Mouse (Mus musculus) thymus, postnatal 36 days (tissue): ENCODE results near the gene Pde11a.
A peak's percentile ranks its signal among the peaks of the same experiment; 100 is the strongest.

Experiments
- DNase-seq, 2 experiments: peaks; one replicate each; pipeline ENCODE4 v3.0.0; 2022; ENCODE audit warnings: mixed read lengths in 2 of 2

Pde11a gene

DNA sequence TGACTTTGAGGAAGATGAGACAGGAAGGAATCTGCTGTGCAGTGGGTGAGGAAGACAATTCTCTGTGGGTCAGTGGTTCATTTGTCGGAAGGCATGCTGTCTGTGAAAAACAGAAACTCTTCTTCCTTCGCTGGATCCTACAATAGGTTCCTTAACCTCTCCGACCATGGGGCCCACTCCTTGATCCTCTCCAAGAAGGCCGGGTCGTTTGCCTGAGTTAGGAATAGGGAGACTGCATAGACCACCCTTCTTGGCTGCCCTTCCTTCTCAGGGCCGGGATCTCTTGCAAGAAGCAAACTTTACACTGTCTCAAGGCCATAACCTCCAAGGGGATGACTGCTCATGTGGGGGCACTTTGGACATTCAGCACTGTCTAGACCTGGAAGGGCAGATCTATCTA, 19.3 kb downstream of the Pde11a start:
- DNase-seq, result no peak

DNA sequence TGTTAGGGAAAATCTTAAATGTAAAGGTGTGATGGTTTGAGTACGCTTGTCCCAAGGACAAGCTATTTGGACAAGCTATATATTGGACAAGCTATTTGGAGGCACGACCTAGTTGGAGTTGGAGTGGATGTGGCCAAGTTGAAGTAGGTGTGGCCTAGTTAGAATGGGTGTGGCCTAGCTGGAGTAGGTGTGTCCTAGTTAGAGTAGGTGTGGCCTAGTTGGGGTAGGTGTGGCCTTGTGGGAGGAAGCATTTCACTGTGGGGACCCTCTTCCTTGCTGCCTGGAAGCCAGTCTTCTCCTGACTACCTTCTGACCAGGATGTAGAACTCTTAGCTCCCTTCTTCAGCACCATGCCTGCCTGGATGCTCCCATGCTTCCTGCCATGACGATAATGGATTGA, 50.9 kb downstream of the Pde11a start:
- DNase-seq, result no peak

DNA sequence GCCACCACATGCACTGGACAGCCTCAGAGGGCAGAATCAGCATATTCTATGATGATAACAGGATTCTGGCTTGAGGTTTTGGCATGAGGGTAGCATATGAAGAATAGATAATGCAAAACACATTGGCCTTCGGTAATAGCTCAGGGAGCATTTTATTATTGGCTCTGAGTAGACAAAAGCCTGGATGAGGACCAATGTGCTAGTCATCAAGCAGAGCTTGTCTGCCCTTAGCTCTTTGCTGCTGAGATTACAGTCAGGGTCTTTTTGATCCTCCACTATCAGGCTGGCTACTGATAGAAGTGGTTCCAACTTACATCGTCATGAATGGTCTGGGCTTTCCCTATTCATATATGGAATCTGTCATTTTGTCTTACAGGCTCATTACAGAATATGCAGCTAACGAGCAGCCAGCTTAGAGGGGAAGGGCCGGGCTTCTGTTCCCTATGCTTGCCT, 52.3 kb downstream of the Pde11a start:
- DNase-seq, result no peak

DNA sequence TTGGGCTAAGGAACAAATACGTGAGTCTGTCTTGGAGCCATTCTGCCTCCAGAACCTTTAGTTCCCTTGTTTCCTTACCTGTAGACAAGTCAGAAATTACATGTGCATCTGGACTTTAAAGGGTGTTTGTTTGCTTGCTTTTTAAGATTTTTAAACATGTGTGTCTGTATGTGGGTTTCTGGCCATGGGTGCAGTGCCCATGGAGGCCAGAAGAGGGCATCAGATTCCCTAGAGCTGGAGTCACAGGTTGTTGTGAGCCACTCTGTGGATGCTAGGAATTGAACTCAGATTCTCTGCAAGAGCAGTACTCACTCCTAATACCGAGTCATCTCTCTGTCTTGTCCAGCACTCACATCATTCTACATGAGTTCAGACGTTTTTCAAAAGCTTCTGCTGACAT, 53.4 kb downstream of the Pde11a start:
- DNase-seq, result no peak

DNA sequence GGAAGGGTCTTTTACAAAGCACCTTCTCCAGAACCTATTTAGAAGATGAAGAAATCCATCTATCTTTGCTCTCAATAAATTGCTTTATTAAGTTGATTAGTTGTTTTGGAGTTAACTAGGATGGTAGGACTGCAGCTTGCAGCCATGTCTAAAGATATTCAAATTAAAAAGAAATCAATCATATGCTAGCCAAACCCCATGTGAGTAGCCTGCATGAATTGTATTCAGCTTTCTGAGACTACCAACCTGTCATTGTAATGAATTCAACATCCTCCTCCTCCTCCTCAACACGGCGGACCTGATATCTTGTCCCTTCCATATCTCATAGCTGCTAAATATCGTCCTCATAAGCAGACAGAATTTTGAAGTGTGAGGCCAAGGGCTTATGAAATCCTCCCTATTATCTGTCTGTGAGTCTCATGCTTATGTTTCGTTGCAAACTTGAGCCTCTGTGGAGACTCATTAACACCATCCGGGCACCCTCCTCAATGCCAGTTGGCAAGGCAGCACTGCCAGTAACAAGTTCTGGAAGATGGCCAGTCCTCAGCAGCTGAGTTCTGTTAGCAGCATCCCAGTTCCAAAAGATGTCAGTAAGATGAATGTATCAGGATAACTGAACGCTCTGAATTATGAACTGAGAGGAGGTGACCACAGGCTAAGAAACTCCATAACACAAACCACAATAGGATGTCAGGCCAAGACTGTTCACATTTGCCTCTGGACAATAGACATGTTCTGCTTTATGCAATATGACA, 55.0 kb downstream of the Pde11a start:
- DNase-seq, result no peak

DNA sequence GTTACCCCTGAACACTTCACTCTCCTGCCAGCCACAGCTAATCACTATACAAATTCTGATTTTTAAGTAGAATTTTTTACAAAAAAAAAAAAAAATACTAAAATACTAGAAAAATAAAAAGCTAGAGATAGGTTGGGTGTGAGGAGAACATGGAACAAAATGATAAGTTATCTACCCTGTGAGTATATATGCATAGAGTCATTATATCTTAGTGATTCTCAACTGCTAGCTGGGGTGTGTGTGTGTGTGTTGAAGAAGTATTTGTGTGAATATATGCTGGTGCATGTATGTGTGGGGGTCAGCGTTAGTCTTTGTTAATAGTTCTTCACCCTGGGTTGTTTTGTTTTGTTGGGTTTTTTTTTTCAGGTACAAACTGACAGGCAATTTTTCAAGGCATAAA, 69.1 kb downstream of the Pde11a start:
- DNase-seq, result no peak

DNA sequence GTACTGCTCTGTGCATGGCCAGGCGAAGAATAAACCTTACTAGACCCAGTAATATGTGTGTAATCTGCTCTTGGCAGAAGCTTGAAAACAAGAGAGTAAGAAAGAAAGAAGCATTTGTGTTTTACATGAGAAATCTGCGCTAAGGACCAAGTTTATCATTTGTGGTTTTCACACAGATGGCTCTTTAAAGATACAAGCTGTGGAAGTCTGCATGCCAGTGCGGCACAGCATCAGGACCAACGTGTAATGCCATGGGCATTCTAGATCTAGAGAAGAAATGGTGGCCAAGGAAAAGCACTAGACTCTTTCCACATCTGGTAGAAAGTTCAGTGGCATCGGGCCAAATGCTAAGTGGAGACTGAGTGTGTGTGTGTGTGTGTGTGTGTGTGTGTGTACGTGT, 71.2 kb downstream of the Pde11a start:
- DNase-seq, result no peak

DNA sequence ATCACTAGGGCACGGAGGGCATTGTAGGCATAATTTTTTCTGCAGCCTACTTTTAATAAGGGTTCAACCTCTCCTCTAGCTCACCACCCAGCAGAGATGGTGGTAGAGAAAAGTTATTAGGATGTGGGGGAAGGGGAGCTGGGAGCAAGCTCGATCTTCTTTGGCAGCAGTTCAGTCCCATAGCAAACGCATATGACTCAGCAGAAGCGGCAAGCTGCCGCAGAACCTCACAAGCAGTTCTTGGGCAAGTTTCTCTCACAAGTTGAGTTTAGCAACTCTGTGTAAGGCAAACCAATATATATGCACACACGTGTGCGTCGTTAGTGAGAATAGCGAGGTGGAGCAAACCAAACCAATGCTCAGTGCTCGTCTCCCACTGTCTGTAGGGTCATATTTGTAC, 72.0 kb downstream of the Pde11a start:
- no peak for DNase-seq

DNA sequence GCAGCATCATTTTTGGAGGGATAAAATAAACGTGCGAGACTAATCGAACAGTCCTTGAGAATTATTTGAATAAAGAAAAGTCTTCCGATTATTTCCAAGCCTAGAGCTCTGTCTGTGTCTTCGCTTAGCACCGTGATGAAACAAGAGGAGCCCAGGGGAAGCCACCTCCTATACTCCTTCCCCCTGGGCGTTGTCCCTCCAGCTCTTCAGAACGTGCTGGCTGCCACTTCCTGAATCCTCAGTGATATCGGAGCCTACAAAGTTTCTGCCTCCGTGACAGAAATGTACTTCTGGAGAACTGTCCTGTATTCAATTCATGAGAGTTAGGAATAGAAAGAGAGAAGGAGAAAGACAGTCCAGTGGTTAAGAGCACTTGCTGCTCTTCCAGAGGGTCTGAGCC, 74.3 kb downstream of the Pde11a start:
- DNase-seq, result no peak

DNA sequence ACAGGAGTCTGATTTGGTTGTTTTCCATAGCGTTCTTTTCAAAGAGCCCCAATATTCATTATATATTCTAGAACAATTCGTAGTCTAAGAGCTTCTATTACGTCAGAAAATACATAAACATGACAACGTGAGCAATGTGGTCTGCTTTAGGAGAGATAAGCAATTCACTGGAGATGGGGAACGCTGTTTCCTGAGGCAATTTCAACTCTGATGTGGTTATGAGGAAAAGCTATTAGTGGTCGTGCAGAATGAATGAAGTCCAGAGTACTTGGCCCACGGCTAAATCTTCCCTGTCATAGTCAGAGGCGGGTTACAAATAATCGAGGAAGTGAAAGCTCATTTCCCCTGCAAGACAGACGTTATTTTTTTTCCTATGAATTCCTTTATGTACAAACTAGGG, 75.9 kb downstream of the Pde11a start:
- no peak for DNase-seq

DNA sequence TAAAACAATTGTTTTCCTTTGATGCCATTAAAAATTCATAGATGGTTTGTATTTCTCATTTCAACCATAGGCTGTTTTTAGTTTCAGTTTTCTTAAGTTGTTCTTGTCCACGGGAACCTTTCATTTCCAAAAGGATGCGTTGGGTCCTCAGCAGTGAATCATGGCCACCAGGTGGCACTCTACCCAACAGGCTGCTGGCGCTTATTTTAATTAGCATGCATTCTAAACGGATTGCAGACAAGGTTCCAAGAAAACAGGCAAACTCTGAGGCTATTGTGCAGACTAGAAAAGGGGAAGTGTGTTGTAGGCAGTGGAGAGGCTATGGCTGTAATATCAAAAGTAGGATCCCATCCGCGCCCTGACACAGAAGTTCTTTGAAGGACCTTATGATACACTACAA, 83.7 kb downstream of the Pde11a start:
- DNase-seq, result peak; percentile 36 to 48

DNA sequence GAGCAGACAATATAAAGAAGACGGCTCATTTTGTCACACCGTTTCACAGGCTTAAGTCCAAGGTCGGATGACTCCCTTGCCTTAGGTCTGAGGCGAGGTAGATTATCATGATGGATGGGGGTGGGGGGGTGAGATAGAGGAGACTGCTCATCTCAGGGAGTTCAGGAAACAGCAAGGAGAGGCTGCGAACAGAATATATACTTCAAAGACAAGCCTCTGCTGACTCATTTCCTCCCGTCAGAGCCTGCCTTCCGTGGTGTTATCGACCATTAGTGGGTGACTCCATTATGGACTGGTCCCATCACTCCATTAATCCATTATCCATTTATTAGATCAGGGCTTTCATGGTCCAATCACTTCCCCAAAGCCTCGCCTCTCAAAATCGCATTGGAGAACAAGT, 87.2 kb downstream of the Pde11a start:
- DNase-seq, result no peak

DNA sequence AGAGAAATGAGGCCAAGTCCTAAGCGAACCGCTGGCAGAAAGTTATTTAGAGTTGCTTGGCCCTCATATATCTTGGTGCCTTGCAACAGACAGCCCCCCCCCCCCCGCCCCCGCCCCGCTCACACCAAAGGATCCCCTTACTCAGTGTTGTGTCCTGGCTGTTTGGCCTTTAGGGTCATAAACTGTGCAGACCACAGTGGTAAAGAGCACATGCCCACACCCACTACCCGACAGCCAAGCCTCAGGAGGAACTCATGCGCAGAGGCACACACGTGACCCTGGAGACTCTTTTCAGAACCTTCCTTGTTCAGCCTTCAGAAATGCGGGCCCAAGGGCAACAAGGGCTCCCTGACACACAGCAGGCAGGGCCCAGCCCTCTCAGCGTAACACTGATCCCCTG, 90.3 kb downstream of the Pde11a start:
- DNase-seq, result no peak

DNA sequence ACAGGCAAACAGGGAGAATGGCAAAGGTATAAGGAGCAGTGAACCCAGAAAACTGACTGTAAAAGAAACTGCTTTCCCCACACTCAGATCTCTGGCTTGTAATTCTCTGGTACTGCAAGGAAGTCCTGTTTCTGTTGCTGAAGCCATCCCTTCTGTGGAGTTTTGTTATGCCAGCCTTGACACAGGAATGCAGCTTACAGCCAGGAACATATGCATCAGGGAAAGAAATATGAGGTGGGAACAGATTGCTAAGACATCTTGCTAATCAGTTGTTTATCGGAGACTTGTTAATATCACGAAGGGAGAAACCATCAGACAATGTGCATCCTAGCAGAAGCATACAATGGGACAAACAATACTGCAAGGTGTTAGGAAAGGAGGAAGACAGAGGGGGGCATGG, 99.4 kb downstream of the Pde11a start:
- no peak for DNase-seq

DNA sequence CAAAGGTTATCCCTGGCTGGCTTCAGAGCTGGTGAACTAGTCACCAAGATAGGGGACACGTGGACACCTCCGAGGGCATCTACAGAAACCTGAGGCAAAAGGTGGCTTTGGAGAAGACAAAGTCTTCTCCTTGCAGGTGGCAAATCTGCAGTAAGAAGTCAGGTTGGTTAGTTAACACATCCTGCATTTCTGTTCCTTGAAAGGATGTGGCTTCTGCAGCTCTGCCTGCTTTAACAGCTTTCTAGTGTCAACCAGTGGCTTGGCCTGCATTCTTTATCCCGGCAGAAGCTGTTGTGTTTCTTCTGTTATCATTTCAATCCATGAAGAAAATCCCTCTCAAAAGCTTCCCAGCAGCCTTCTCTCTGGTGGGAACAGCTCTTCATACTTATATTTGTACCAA, 100.1 kb downstream of the Pde11a start:
- DNase-seq, result no peak

DNA sequence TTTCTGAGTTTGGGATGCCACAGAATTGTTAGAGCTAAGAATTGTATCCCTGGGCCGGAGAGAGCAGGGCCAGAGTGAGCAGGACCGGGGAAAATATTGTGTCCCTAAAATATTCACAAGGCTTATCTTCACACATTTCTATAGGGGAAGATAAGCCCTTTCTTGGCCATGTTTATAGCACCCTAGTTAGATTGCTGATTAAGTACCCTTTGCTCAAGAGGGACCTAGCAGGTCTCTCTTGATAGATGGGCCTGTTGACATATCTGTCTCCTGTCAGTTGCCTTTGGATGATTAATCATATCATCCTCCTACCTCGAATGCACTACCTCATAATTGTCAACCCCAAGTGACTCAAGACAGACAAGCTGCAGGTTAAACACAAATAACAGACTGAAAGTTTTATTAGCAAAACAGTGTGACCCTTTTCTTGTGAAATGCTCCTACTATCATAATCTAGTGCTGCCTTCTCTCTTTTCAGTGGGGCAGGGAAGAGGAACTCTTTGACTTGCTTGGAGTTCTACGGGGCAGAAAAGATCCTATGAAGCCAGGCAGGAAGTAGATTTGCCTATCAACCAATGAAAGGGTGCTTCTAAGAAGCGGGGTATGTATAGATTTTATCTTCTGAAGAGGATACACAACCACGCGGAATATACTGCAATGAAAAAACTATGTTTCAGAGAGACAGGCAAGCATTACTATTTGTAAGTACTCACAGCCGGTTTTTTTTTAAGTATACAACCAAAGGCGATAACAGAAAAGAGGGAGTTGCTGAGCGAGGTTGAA, 100.7 kb downstream of the Pde11a start:
- no peak for DNase-seq

DNA sequence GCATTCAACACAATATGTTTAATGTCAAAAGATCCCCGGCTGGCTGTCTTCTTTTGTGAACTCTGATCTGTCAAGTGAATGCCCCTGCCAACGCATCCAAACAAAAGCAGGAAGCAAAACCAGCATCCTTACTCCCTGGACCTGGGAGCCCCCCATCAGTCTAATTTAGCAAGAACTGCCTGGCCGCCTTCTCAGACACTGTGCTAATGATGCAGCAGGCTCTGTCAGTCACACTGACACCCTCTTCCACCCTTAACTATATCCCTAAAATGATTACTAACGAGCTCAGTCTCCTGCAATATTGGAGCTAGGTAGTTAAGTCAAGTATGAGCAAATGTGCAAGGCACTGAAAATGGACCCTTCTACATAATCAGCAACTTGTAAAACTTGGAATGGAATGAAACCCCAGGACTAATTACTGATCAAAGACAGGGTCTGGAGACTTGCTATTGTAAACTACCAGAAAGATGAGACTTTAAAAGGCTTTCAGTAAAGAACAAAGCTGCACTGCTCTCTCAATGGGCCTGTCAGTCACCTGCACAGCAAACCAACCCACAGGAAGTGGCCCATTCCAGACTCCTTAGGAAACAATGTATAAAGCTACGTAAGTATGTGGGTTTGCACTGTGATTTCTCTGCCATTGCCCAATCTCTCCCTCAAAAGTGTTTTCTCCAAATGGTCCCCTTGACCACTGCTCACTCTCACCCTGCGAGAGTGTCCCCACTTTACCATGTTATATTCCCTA, 118.0 kb downstream of the Pde11a start:
- DNase-seq, result no peak

DNA sequence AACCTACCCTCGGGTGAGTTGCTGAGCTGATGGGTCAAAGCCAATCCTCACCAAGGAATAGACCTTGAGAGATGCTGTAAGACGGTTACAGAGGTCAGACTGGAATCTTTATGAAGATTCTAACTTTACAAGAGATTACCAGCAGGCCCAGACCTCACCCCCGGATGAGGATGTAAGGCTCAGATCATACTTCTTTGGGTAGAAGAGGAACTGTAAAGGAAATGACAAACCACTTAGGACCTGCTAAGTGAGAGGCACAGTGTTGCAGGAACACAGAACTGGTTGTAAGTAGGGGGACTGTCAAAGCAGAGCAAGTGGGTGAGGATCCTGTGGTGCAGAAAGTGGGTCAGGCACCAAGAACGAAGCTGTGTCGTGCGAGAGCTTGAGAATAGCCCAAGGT, 119.0 kb downstream of the Pde11a start:
- peak; percentile 19 to 39 for DNase-seq

DNA sequence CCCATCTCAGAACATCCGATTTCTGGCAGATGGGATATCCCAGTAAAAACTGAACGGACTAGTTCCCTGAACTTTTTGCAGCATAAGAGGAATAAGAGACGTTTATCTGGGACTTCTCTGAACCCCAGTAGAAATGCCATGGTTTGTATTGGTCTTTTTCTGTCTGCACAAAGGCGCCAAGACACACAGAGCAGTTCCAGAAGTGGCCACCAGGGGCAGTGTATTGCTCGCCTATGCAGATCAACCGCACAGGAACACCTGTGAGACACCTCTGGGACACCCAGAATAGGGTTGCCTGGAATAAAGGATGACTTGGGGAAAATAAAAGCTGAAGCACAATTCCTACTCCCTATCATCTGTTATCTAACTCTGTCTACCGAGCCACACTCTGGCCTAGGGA, 122.4 kb downstream of the Pde11a start:
- peak; percentile 50 to 59 for DNase-seq

DNA sequence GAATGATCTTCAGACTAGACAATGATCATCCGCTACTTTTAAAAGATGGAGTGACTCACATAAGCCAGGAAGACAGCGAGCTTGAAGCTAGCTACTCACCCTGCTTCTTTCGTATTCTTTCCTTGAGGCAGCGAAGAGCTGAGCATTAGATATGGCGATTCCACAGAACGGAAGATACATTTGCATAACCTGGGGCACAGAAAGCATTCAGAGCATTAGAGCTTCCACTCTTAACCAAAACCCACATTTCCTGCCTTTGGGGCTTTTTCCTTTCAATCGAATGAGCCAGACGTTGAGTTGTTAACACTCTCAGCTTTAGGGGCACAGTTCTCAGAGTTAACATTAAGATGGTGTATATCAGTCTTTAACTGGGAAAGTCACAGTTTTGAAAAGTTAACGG, 123.4 kb downstream of the Pde11a start:
- DNase-seq, result peak in 1 of 2 experiments; percentile 27

DNA sequence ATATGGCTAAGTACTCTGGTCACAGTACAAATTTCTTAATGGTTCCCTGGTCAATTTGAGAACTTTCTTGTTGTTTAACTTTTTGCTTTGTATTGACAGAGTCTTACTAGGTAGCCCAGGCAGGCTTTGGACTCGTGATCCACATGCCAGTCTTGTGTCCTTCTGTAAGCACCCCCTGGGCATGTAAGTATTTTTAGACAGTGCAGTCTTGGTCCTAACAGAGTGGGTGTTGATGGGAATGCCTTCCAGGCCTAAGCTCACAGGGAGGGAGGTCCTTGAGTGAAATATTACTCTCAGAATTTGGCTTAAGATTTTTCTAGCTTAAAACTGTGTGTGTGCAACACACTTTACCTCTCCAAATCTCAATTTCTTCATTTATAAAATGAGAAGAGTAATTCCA, 153.4 kb downstream of the Pde11a start:
- DNase-seq, result no peak

DNA sequence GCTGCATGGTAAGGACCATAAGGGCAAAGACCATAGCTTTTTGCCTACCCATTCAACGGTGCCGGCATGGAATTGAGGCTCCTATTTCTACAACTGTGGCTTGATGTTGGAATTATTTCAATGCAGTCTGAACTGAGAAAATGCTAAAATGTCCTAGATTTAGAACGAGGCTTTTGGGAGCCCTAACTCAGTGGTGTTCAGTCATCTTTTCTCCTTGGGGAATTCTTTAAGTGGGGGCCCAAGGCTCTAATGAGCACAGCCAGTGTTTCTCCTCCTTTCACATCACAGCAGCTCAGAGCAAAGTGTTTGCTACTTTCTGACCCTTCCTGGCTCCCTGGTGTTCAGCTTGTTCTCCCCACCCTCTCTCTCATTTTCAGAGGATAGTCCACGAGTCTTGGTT, 175.8 kb downstream of the Pde11a start:
- no peak for DNase-seq

DNA sequence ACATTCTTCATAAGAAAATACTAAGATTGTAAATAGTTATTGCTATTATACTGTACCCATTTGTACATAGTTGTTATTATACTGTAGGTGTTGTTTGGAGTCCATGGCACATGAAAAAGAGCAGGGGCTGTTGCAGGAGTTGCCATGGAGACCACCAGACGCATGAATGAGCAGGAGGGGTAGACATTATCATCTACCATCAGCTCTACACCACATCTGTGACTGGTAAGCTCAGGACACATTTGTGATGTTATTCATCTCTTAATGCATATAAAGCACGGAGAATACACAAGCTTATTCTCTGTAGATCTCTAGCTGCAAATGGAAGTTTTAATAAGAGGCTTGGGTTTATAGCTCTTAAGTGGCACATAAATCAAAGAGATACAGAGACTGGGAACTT, 179.6 kb downstream of the Pde11a start:
- DNase-seq, result no peak

DNA sequence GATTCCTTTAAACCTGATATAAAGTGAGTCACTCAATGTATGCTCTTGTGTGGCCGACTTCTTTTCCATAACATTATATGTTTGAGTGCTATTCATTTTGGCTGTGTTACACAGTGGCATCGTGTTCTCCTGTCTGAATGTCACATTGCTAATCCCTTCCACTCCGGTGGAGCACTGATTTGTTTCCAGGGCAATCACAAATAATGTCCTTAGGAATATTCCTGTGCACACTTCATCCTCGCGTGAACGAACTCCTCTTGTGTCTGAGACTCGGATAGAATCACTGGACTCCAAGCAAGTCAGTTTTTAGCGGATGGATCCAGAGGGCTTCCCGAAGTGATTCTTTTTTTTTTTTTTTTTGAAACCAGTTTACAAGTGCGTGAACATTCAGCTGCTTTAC, 197.4 kb downstream of the Pde11a start:
- no peak for DNase-seq
